Mouse (Mus musculus) intestine, postnatal 0 days (tissue): Measurements from ENCODE around the gene Zdhhc21. TPM values are rescaled to one million over a fixed set of nuclear protein-coding genes. Genes with fewer than 3 reads are reported as not detected.

Experiments
- ATAC-seq: fragments of 200-750 bp; cut with Nextera tagmentation; 2 replicates; pipeline ENCODE4 v1.8.0; 2017; ENCODE audit warnings: mild to moderate bottlenecking, moderate TSS enrichment, moderate library complexity
- H3K27ac ChIP-seq: fragments of 300-500 bp; sonication (generic); 2 replicates; pipeline ENCODE4 v1.5.1; 2014; ENCODE audit warnings: mild to moderate bottlenecking, low read depth, low read length, moderate library complexity
- H3K27me3 ChIP-seq: fragments of 300-500 bp; sonication (generic); replicated peaks from 2 replicates; pipeline ENCODE4 v1.6.1; 2014; ENCODE audit warnings: low read length, mixed read lengths; ENCODE audit not compliant: control insufficient read depth, insufficient read depth
- H3K36me3 ChIP-seq: fragments of 300-500 bp; sonication (generic); 2 replicates; pipeline ENCODE4 v1.6.1; 2014; ENCODE audit warnings: mild to moderate bottlenecking, moderate library complexity; ENCODE audit not compliant: control insufficient read depth, insufficient read depth
- H3K4me1 ChIP-seq: fragments of 300-500 bp; sonication (generic); replicated peaks from 2 replicates; pipeline ENCODE4 v1.6.1; 2014; ENCODE audit warnings: antibody characterized with exemption, low read length, mixed read lengths; ENCODE audit not compliant: control insufficient read depth, insufficient read depth
- H3K4me2 ChIP-seq: fragments of 300-500 bp; sonication (generic); replicated peaks from 2 replicates; pipeline ENCODE4 v1.6.1; 2014; ENCODE audit warnings: low read depth, mild to moderate bottlenecking, moderate library complexity
- H3K4me3 ChIP-seq: fragments of 300-500 bp; sonication (generic); 2 replicates; pipeline ENCODE4 v1.5.1; 2014; ENCODE audit warnings: low read depth, low read length
- H3K9ac ChIP-seq: fragments of 300-500 bp; sonication (generic); 2 replicates; pipeline ENCODE4 v1.6.1; 2014; ENCODE audit warnings: mild to moderate bottlenecking, low read depth, low read length
- H3K9me3 ChIP-seq: fragments of 300-500 bp; sonication (generic); 2 replicates; pipeline ENCODE4 v1.6.1; 2016; ENCODE audit warnings: mixed run types; ENCODE audit not compliant: control insufficient read depth
- CTCF ChIP-seq: sonication (generic); IDR thresholded peaks from 2 replicates; pipeline ENCODE4 v1.5.1; 2016; ENCODE audit warnings: low read depth, mild to moderate bottlenecking, control low read depth, antibody characterized with exemption, moderate library complexity
- WGBS: fragments of 180-500 bp; shearing (Covaris S2); extraction: QIAGEN DNeasy Blood & Tissue Kit; methylation state at CpG from one replicate; pipeline ENCODE4 v1.1.7; 2014; 5-methylcytosine and 5-hydroxymethylcytosine counted together
- polyA plus RNA-seq: library from polyadenylated mRNA; unstranded; fragments of >200 nt; fragmentation: Nextera tagmentation; extraction: Ambion mirVana; gene quantifications from 2 replicates; pipeline ENCODE4 v1.2.1, GENCODE M21; 2015

Gene Zdhhc21
- polyA plus RNA-seq, 1 experiment from 2014 or later: 8.1 TPM

GRCm38 (mm10) chr4:82858431-82859010, 1.2 kb downstream of the Zdhhc21 start:
- 0 out of 2 replicates have a peak, but pooled peaks cover 3% of the 10 kb centered on the region for H3K4me1 ChIP-seq
- H3K27ac ChIP-seq: peak overlapping the region; percentile 82; the same call in 1 of the 2 replicates
- H3K9ac ChIP-seq: peak overlapping the region; percentile 90
- no peaks in the 10 kb centered on the region for H3K36me3 ChIP-seq
- peak overlapping the region; percentile 77 for H3K4me2 ChIP-seq
- H3K4me3 ChIP-seq: peak overlapping the region; percentile 92
- no peak for TF ChIP-seq CTCF
- 28% methylated on average over 4 of the region's 4 CpGs for WGBS
- H3K27me3 ChIP-seq: no peaks in the 10 kb centered on the region
- no peak for ATAC-seq
- no peaks in the 10 kb centered on the region for H3K9me3 ChIP-seq

GRCm38 (mm10) chr4:82856986-82857385, 2.8 kb downstream of the Zdhhc21 start:
- Histone ChIP-seq H3K27ac (no peak overlapping the region), H3K27me3 (no peaks in the 10 kb centered on the region), H3K4me3 (no peak overlapping the region), H3K9ac (no peak overlapping the region), H3K4me1 (0 out of 2 replicates have a peak, but pooled peaks cover 3% of the 10 kb centered on the region), H3K9me3 (no peaks in the 10 kb centered on the region), H3K36me3 (peaks cover 6% of the 10 kb centered on the region; the same call in 1 of the 2 replicates), H3K4me2 (no peak overlapping the region)
- no peak for ATAC-seq
- 89% methylated on average over 3 of the region's 3 CpGs for WGBS
- no peak for TF ChIP-seq CTCF

GRCm38 (mm10) chr4:82853809-82854208, 5.9 kb downstream of the Zdhhc21 start:
- no peak overlapping the region for H3K9ac ChIP-seq
- 81% methylated on average over 2 of the region's 2 CpGs for WGBS

GRCm38 (mm10) chr4:82848552-82849234, 11.1 kb downstream of the Zdhhc21 start:
- Histone ChIP-seq H3K4me2 (no peak overlapping the region), H3K9me3 (no peaks in the 10 kb centered on the region), H3K27me3 (no peaks in the 10 kb centered on the region), H3K9ac (no peak overlapping the region), H3K27ac (peak overlapping the region; percentile 65), H3K4me3 (no peak overlapping the region), H3K36me3 (peaks cover 15% of the 10 kb centered on the region; the same call in 1 of the 2 replicates), H3K4me1 (no peaks in the 10 kb centered on the region; the same call in 1 of the 2 replicates)
- peak; percentile 97 for ATAC-seq
- TF ChIP-seq CTCF: no peak
- WGBS: 45% methylated on average over 5 of the region's 5 CpGs

More at GRCm38 (mm10) chr4:82853809-82854208, 5.9 kb downstream of the Zdhhc21 start:
- H3K27ac ChIP-seq: no peak overlapping the region
- no peaks in the 10 kb centered on the region for H3K27me3 ChIP-seq
- no peak overlapping the region for H3K4me2 ChIP-seq
- no peak for ATAC-seq
- peaks cover 6% of the 10 kb centered on the region; the same call in 1 of the 2 replicates for H3K36me3 ChIP-seq
- H3K9me3 ChIP-seq: no peaks in the 10 kb centered on the region
- H3K4me3 ChIP-seq: no peak overlapping the region
- no peak for TF ChIP-seq CTCF
- peaks cover 3% of the 10 kb centered on the region; the same call in 1 of the 2 replicates for H3K4me1 ChIP-seq

- H3K27ac ChIP-seq: no peak overlapping the region
- 66% methylated on average over 3 of the region's 3 CpGs for WGBS
- no peak for ATAC-seq
- no peak overlapping the region for H3K4me3 ChIP-seq
- no peaks in the 10 kb centered on the region for H3K27me3 ChIP-seq
- H3K4me2 ChIP-seq: no peak overlapping the region
- TF ChIP-seq CTCF: peak; percentile 21; the same call in 1 of the 2 replicates
- H3K36me3 ChIP-seq: peaks cover 28% of the 10 kb centered on the region
- no peaks in the 10 kb centered on the region for H3K4me1 ChIP-seq
- H3K9ac ChIP-seq: no peak overlapping the region
- no peaks in the 10 kb centered on the region for H3K9me3 ChIP-seq
Observed at GRCm38 (mm10) chr4:82837526-82838240, 22.1 kb downstream of the Zdhhc21 start.

GRCm38 (mm10) chr4:82831155-82831554, 28.6 kb downstream of the Zdhhc21 start:
- 95% methylated on average over 2 of the region's 2 CpGs for WGBS
- Histone ChIP-seq H3K4me2 (no peak overlapping the region), H3K9me3 (no peaks in the 10 kb centered on the region), H3K27me3 (no peaks in the 10 kb centered on the region), H3K4me1 (no peaks in the 10 kb centered on the region), H3K27ac (no peak overlapping the region), H3K36me3 (peaks cover 16% of the 10 kb centered on the region), H3K4me3 (no peak overlapping the region), H3K9ac (no peak overlapping the region)
- no peak for TF ChIP-seq CTCF
- ATAC-seq: no peak
